Mouse (Mus musculus) hindbrain, postnatal 0 days (tissue): Measurements from ENCODE around the gene Gm1113. TPM values are rescaled to one million over a fixed set of nuclear protein-coding genes. Genes with fewer than 3 reads are reported as not detected.

Experiments
- ATAC-seq: fragments of 200-750 bp; cut with Nextera tagmentation; 2 replicates; pipeline ENCODE4 v1.8.0; 2017; ENCODE audit warnings: mild to moderate bottlenecking, moderate TSS enrichment, moderate library complexity
- DNase-seq: peaks from one replicate; pipeline ENCODE4 v3.0.0-alpha.2; 2015; ENCODE audit warnings: low spot score
- H3K27ac ChIP-seq: fragments of 300-500 bp; sonication (generic); 2 replicates; pipeline ENCODE4 v1.5.1; 2014; ENCODE audit warnings: mild to moderate bottlenecking
- H3K27me3 ChIP-seq: fragments of 300-500 bp; sonication (generic); 2 replicates; pipeline ENCODE4 v1.6.1; 2014; ENCODE audit warnings: low read length, mixed read lengths; ENCODE audit not compliant: insufficient read depth
- H3K36me3 ChIP-seq: fragments of 300-500 bp; sonication (generic); 2 replicates; pipeline ENCODE4 v1.6.1; 2014; ENCODE audit warnings: low read length, mixed read lengths; ENCODE audit not compliant: insufficient read depth
- H3K4me1 ChIP-seq: fragments of 300-500 bp; sonication (generic); 2 replicates; pipeline ENCODE4 v1.6.1; 2014; ENCODE audit warnings: antibody characterized with exemption, low read length, mixed read lengths; ENCODE audit not compliant: insufficient read depth
- H3K4me2 ChIP-seq: fragments of 300-500 bp; sonication (generic); 2 replicates; pipeline ENCODE4 v1.6.1; 2014; ENCODE audit warnings: low read depth, mild to moderate bottlenecking, low read length, moderate library complexity, mixed read lengths
- H3K4me3 ChIP-seq: fragments of 300-500 bp; sonication (generic); 2 replicates; pipeline ENCODE4 v1.5.1; 2014; ENCODE audit warnings: low read length
- H3K9ac ChIP-seq: fragments of 300-500 bp; sonication (generic); replicated peaks from 2 replicates; pipeline ENCODE4 v1.6.1; 2014; ENCODE audit warnings: mild to moderate bottlenecking, low read length, moderate library complexity, mixed read lengths
- H3K9me3 ChIP-seq: fragments of 300-500 bp; sonication (generic); 2 replicates; pipeline ENCODE4 v1.6.1; 2016; ENCODE audit warnings: low read length, mixed read lengths
- CTCF ChIP-seq: IDR thresholded peaks from 2 replicates; pipeline ENCODE4 v1.5.1; 2016; ENCODE audit warnings: antibody characterized with exemption, control low read depth, low read depth
- WGBS: fragments of 180-500 bp; shearing (Covaris S2); extraction: QIAGEN DNeasy Blood & Tissue Kit; methylation state at CpG from one replicate; pipeline ENCODE4 v1.1.7; 2014; 5-methylcytosine and 5-hydroxymethylcytosine counted together
- polyA plus RNA-seq: library from polyadenylated mRNA; unstranded; fragments of >200 nt; fragmentation: Nextera tagmentation; extraction: Ambion mirVana; gene quantifications from 2 replicates; pipeline ENCODE4 v1.2.1, GENCODE M21; 2015
- total RNA-seq: library from RNA; depleted of rRNA; stranded (reverse); fragments of >200 nt; gene quantifications from 2 replicates; pipeline ENCODE4 v1.2.3, GENCODE M21; 2014

Gm1113 gene
- total and polyA plus RNA-seq, 2 experiments from 2014 or later, result not detected

DNA sequence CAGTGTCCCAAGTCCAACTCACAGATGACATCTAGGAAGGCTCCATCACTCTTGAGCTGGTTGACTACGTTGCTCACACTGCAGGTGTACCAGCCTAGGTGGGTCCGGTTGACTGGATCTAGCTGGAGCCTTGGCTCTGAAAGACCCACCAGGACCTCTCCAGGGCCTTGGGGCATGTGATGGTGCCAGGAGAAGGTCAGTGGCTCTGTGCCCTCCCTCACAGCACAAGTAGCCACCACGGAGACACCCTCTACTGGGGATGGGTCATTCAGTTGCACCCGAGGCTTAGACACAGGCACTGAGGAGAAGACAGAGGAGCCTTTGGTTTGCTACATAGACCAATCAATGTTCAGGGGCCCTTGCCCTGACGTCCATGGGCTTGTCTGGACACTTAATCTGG lies 1.9 kb downstream of the Gm1113 start:
- no peak for TF ChIP-seq CTCF
- no peak overlapping the region for H3K9ac ChIP-seq
- no peak overlapping the region for H3K27ac ChIP-seq
- WGBS, result 86% methylated on average over 5 of the region's 5 CpGs
- H3K27me3 ChIP-seq, result no peaks in the 10 kb centered on the region; the same call in 1 of the 2 replicates
- H3K4me3 ChIP-seq, result no peak overlapping the region
- H3K36me3 ChIP-seq, result no peaks in the 10 kb centered on the region
- ATAC-seq (no peak), DNase-seq (no peak)
- no peaks in the 10 kb centered on the region for H3K9me3 ChIP-seq
- H3K4me2 ChIP-seq, result no peak overlapping the region
- no peaks in the 10 kb centered on the region for H3K4me1 ChIP-seq

DNA sequence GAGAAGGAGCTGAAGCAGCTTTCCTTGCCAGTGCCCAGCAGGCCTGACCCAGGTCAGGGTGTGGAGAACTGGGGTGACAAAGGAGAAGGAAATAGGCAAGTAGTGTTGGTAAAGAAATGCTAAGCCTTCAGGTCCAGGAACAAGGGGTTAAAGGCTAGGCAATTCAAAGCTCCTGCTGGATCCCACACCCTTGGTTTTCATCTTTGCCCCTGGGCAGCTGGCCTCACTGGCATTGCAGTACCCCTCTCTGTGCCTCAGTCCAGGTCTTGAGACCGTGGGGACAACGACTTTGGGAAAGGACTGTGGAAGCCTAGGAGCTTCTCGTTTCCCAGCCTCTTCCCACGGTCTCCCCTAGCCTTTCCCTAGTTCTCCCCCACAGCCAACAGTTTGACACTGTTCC lies 4.2 kb downstream of the Gm1113 start:
- WGBS, result 81% methylated on average over 4 of the region's 4 CpGs
- Histone ChIP-seq H3K4me1 (no peaks in the 10 kb centered on the region), H3K27ac (no peak overlapping the region), H3K27me3 (no peaks in the 10 kb centered on the region; the same call in 1 of the 2 replicates), H3K36me3 (no peaks in the 10 kb centered on the region), H3K4me2 (no peak overlapping the region), H3K9me3 (no peaks in the 10 kb centered on the region), H3K4me3 (no peak overlapping the region), H3K9ac (no peak overlapping the region)
- TF ChIP-seq CTCF, result no peak
- ATAC-seq (no peak), DNase-seq (no peak)

DNA sequence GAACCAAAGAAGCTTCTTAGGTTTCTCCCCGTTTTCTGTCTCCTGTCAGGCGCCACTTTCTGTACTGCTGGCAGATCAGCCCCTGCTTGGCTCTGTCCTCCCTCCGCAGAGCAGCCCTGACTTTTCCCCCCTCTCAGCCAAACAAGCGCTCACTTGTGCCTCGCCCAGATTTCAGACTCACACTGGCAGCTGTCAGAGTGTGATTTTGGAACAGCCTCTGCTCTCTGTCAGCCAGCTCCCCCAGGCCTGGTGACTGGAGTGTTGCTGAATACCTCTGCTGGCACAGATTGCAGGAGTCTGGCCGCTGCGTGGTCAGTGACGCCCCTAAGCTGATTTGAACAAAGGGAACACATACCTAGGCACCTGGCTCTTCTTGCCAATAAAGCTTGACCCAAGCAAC lies 9.8 kb downstream of the Gm1113 start:
- H3K27ac ChIP-seq, result no peak overlapping the region; the same call in 1 of the 2 replicates
- no peaks in the 10 kb centered on the region for H3K4me1 ChIP-seq
- H3K9ac ChIP-seq, result no peak overlapping the region
- peak; percentile 81 for ATAC-seq
- no peak overlapping the region for H3K4me2 ChIP-seq
- H3K9me3 ChIP-seq, result no peaks in the 10 kb centered on the region
- H3K36me3 ChIP-seq, result no peaks in the 10 kb centered on the region
- whole genome bisulfite sequencing, result 29% methylated on average over 8 of the region's 8 CpGs
- TF ChIP-seq CTCF, result no peak
- no peaks in the 10 kb centered on the region; the same call in 1 of the 2 replicates for H3K27me3 ChIP-seq
- no peak overlapping the region for H3K4me3 ChIP-seq
- DNase-seq, result peak; percentile 70

DNA sequence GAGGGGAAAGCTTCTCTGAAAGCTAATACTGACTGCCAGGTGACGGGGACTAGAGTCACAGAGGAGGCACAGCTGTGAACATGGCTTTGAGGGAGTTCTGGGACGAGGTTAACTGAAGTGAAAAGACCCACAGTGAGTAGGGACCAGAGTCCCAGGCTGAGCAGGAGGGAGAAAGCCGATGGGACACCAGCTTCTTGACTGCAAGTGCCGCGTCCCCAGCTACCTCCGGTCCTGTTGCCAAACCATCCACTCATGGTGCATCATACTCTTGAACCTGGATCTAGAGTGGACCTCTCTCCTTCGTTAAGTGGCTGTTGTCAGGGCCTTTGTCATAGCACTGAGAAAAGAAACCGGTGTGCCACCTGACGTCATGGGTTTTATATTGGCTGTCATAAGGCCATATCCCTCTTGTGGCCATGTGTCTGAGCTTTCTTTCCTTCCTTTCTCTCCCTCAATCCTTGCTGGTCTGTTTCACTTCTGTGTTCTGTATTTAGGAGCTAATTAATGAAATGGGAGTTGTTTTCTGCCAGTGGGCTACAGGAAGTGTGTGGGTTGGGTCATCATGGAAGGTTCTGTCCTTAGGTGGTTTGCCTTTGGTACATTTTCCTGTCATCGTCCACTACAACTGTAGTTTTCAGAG lies 15.6 kb downstream of the Gm1113 start:
- Histone ChIP-seq H3K27ac (no peak overlapping the region), H3K27me3 (no peaks in the 10 kb centered on the region), H3K4me1 (no peaks in the 10 kb centered on the region), H3K9ac (no peak overlapping the region), H3K4me2 (no peak overlapping the region), H3K36me3 (no peaks in the 10 kb centered on the region), H3K4me3 (no peak overlapping the region), H3K9me3 (no peaks in the 10 kb centered on the region)
- ATAC-seq (no peak), DNase-seq (no peak)
- 83% methylated on average over 10 of the region's 10 CpGs for WGBS
- TF ChIP-seq CTCF, result no peak

DNA sequence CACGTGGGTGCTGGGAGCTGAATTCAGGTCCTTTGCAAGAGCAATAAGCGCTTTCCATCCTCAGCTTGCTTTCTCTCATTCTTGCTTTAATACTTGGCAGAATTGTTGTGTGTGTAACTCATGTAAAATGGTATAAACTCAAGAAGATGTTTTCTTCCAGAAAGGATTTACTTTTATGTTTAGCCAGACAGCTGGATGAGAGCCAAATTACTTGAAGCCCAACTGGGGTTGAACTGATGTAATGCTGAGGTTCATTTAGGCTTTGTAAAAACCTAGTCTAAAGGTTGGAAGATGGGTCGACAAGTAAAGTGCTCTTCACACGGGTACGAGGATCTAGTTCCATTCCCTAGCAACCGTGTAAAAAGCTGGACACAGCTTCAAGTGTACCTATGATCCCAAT lies 18.1 kb downstream of the Gm1113 start:
- no peak for ATAC-seq
- Histone ChIP-seq H3K4me2 (no peak overlapping the region), H3K36me3 (no peaks in the 10 kb centered on the region), H3K27ac (no peak overlapping the region), H3K4me3 (no peak overlapping the region), H3K4me1 (no peaks in the 10 kb centered on the region), H3K27me3 (no peaks in the 10 kb centered on the region), H3K9ac (no peak overlapping the region), H3K9me3 (no peaks in the 10 kb centered on the region)
- peak; percentile 23 for DNase-seq
- TF ChIP-seq CTCF, result no peak
- 68% methylated on average over 6 of the region's 6 CpGs for WGBS

DNA sequence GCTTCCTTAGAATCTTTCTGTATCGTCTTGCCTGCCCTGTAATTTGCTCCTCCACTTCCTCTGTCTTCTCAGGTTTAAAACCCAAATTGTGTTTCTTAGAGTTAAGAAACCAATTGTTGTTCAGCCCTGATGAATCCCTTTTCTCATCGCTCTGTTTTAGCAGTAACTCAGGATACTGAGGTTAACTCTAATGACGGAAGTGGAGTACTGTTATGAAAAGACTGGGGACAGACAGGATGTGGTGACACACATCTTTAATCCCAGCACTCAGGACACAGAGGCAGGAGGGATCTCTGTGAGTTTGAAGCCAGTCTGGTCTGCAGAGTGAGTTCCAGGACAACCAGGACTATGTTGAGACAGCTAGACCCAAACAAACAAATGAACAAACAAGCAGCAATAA lies 22.6 kb downstream of the Gm1113 start:
- no peak for DNase-seq
- H3K4me1 ChIP-seq, result no peaks in the 10 kb centered on the region
- WGBS, result 67% methylated on average over 3 of the region's 3 CpGs
- no peak overlapping the region for H3K9ac ChIP-seq
- TF ChIP-seq CTCF, result no peak
- H3K9me3 ChIP-seq, result no peaks in the 10 kb centered on the region
- H3K27me3 ChIP-seq, result no peaks in the 10 kb centered on the region
- no peak overlapping the region for H3K4me3 ChIP-seq
- H3K27ac ChIP-seq, result no peak overlapping the region
- no peak for ATAC-seq
- no peaks in the 10 kb centered on the region for H3K36me3 ChIP-seq
- no peak overlapping the region for H3K4me2 ChIP-seq

DNA sequence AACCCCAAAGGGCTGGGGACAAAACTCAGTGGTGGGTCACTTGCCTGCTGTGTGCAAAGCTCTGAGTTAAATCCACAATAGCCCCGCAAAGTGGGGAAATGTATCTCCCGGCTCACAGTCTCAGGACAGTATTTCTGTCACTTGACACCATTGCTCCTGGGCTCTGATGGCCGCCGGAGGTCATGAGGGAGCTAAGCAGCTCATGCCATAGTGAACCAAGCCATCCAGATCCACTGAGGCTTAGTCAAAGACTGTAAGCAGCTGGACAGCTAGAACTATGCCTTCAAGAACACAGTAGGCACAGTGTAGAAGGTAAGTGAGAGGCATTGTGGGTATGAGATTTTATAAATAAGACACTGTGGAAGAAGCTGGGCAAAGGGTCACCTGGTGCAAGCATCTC lies 23.1 kb downstream of the Gm1113 start:
- no peak for ATAC-seq
- no peak for TF ChIP-seq CTCF
- no peak overlapping the region for H3K27ac ChIP-seq
- no peak overlapping the region for H3K4me3 ChIP-seq
- no peaks in the 10 kb centered on the region for H3K4me1 ChIP-seq
- no peak overlapping the region for H3K4me2 ChIP-seq
- 68% methylated on average over 4 of the region's 4 CpGs for WGBS
- no peaks in the 10 kb centered on the region for H3K36me3 ChIP-seq
- H3K9ac ChIP-seq, result no peak overlapping the region
- no peak for DNase-seq
- no peaks in the 10 kb centered on the region for H3K9me3 ChIP-seq
- no peaks in the 10 kb centered on the region for H3K27me3 ChIP-seq
